Mouse (Mus musculus) regulatory T cell (primary cell): ENCODE results near the gene Cited4.

Source experiments
- in situ Hi-C: fragments of 300-600 bp; cut with MboI, MseI; formaldehyde crosslinking; loops from one replicate; pipeline ENCODE4 v1.15.1; 2025; ENCODE audit warnings: high pct_unique_total_duplicates

The Cited4 gene

DNA sequence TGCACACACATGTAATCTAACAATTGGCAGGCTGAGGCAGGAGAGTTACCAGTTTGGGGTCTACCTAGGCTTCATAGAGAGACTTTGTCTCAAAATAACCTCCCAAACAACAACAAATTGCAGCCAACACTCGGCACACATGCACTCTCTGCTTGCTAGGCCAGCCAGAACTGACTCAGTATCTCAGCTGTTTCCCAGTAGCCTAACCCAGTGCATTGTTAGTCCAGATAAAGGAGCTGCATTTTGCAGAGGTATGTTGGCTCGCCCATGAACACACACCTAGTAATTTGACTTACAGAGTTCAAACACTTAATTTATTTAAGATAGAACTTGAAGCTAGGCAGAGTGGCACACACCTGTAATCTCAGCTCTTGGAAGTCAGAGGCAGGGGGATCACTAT, 9.3 kb downstream of the Cited4 start:
- in situ Hi-C loops = no loop called here

DNA sequence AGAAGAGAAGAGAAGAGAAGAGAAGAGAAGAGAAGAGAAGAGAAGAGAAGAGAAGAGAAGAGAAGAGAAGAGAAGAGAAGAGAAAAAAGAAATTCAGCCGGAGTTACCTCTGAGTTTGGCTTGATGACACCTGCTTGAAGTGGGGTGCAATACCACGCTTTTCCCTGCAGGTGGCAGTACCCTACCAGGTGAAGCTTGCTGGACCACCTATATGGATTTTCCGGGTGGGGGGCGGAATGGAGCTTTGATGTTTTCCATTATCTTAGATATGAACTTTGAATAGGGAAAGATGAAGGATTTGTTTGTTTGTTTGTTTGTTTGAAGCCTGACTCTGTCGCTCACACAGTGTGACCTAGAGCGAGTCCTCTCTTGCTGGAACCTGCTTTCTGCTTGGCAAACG, 14.6 kb downstream of the Cited4 start:
- in situ Hi-C loops = loop anchor here (5.0 kb wide), 2 partner anchors 89 to 231 kb away; no protein-coding TSS in a partner anchor

DNA sequence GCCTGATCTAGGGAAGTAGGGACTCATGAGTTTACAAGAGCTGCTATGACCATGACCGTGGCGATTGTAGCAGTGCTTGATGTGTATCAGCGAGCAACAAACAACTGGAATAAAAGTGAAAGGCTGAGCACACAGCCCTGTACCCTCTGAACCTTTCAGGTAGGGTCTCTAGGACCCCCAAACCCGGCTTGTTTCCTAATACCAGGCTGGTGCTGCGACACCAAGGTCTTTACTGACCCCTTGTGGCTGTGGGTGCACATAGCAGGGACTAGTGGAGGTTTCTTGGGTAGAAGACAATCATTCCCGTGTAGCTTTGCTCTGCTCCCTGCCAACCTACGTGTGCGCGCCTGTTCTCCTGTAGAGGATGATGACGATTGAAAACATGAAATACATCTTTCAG, 15.8 kb downstream of the Cited4 start:
- in situ Hi-C loops = loop anchor here (5.0 kb wide), 2 partner anchors 90 to 230 kb away; no protein-coding TSS in a partner anchor

DNA sequence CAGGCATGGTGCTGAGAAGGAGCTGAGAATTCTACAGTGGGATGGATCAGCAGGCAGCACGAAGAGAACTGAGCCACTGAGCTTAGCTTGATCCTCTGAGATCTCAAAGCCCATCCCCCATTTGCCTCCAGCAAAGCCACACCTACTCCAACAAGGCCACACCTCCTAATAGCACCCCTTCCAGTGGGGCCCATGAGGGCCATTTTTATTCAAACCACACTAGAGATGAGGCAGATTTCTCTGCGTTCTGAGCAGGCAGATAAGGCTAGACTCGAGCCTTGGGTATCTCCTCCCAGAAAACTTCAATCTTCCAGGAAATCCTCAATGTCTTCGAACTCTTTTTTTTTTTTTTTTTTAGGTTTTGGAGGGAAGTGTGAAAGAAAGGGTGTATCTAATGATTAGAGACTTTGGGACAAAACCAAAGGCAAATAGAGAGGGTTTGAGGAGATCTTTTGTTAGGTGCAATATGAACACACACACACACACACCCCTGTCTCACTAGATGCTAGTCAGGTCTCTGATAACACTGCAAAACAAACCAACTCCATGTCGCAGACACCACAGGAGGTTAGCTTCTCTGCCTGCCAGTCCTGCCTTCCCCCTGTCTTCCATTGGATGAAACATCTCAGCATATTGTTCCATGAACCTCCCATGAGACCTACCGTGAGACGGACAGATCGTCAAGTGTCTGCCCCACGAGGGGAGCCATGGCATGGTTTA, 17.1 kb downstream of the Cited4 start:
- in situ Hi-C loops = loop anchor here (5.0 kb wide), 2 partner anchors 91 to 229 kb away; no protein-coding TSS in a partner anchor

DNA sequence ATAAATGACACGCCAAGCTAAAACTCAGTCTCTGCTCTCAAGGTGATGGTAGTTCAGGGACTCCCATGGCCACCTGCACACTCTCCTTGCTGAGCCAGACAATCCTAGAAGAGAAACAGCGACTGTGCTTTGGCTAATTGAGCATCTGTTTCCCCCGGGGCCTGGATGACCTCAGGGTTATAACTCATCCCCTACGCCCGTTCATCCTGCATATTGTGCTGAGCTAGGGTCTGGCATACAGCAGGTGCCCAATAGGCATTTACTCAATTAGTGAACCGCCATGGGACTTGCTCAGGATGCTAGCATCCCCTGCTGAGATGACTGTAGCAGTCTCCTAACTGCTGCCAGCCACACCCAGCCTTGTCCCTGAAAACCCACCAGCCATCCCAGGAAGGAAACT, 20.9 kb downstream of the Cited4 start:
- in situ Hi-C loops = no loop called here

DNA sequence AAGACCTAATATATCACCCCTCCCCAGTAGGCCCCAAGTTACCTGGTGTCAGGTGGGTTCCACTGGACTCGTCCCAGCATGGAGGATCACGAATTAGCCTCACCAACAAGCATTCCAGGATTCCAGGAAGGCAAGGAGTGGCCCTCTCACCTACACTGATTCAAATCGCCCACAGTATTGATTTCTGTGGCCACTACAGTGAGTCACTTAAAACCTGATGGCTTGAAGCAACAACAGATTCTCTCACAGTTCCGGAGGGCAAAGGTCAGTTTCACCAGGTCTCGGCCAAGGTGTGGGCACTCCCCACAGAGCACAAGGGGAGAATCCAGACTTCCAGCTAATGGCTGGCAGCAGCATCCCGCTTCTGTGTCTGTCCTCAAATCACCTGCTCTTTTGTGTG, 22.9 kb downstream of the Cited4 start:
- in situ Hi-C loops = no loop called here

DNA sequence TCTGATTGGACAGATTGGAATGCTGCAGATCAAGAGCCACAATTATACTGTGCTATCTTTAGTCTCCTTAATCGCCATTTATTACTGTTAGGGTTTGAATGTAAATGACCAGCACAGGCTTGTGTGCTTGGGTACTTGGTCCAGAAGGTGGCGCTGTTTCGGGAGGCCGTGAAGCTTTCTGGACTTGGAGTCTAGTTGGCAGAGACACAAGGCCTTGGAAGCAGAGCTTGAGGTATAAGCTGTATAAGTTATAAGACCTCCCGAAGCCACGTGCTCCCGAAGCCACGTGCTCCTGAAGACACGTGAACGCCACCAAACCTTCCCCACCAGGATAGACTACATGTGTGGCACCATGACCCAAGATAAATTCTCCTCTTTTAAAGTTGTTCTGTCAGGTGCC, 26.3 kb downstream of the Cited4 start:
- in situ Hi-C loops = no loop called here

DNA sequence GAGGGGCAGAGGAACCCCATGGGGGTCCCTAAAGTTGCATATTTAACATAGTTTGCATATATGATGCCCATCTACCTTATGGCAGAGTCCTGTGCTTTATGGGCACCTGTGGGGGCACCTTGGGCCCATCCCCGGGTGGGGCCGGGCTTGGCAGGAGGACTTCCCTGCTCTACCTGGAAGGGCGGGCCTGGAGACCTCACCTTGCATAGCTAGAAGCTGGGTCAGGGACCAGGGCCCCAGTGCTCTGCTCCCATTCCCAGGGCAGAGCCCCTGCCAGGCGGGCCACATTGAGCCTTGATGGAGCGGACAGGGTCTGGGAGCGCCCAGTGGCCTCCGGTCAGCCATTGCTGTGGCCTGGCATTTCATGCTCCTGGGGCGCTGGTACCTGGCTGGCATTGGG, 31.0 kb downstream of the Cited4 start:
- in situ Hi-C loops = no loop called here

DNA sequence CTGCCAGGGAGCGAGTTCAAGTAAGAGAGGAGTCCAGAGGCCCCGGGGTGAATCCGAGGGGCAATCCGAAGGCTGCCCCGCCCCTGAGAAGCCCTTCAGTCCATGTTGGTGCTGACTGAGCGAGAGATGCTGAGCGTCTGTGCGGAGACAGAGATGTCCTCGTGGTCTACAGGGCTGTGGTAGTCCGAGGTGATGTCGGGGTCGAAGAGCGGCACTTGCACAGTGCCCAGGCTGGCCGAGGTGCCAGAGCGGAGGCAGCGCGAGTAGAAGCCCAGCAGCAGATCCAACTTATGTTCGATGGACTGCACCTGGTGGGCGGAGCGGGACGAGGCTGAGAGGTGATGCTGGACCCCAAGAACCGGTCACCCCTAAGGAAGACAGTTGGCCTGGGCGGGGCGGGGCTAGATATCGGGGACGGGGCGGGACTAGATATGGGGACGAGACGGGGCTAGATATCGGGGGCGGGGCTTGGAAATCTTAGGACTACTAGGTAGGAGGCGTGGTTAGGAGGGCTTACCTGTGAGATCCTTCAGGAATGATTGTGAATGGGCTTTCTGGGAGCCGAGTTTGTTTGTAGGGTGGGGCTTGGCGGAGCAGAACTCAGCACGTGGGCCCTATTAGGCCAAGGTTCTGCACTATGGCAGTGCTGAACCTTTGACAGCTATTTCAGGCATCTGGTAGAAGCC, 31.6 kb downstream of the Cited4 start:
- in situ Hi-C loops = no loop called here

DNA sequence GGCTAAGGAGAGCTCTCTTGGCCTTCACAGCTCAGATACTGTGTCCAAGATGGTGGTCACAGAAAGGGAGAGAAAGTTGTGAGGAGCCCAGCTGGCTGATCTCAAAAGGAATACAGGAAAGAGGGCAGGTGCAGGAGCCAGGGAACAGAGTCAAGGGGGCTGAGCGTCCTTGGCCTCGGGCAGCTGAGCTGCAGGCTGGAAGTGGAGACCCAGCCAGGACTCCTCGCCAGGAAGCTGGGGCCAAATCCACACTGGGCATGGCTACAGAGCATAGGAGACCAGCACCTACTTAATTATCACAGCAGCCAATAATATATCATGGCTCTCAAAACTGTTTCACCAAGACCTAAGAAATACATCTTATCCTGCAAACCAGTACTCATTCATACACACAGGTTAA, 34.8 kb downstream of the Cited4 start:
- in situ Hi-C loops = no loop called here

DNA sequence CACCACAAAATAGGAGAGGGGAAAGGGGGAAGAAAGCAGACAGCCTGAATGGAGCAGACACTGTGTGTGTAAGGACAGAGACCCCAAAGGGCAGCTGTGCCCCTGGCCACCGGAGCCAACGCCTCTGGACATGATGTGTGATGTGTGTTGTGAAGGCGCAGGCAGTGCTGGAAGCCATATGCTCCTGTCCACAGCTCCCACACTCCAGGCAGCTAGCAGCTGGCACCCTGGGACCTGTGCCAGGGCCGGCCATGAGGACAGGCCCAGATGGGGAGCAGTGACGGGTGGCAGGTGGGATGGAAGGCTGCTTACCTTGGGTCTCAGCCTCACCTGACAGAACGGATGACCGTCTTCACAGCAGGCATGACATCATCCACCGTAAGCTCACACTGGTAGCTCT, 35.7 kb downstream of the Cited4 start:
- in situ Hi-C loops = no loop called here

DNA sequence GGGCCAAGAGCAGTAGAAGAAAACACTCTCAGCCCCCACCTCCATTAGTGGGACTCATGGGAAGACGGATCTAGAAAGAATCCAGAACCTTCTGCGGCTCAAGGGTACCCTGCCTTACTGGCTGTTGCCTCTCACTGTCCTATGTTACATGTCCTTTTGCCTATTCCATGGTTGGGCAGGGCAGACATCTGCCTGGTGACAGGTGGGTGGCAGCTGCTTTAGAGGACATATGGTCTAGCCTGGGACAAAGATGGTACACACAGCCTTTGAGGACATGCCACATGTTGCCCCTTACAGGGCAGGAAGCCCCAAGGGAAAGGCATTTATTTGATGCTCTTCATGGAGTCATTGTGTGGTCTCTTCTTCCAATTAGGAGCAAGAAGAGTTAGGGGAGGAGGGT, 36.1 kb downstream of the Cited4 start:
- in situ Hi-C loops = no loop called here

DNA sequence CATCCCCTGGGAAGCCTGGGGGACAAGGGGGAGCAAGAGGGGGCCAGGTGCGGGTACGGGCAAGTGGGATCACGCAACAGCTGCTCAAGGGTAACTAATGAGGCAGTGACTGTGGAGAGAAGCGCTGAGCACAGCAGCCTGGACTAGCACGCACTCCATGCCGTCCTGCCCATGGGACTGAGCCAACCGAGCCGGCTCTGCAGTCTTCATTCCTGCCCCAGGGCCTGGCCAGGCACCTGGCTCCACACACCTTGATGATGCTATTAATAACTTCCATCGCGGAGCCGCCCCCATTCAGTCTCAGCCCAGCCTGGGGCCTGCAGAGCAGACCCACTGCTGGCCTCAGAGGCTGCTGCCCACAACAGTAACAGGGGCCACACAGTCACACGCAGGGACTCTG, 45.9 kb downstream of the Cited4 start:
- in situ Hi-C loops = no loop called here

DNA sequence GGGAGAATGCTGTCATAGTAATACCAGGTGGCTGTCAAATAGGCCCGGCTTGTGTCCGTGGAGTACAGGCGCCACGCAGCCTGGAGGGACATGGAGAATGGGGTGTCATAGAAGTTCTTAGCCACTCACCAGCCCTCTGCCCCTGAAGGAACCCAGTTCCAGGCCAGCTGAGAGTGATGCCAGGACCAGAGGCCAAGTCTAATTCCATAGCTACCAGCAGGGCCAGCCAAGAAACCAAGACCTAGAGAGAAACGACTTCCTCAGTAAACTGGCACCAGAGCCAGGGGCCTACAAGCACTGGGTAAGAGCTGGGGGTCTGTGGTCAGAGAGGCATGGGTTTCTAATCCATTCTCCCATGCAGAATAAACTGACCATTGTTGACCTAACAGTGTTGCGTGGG, 46.6 kb downstream of the Cited4 start:
- in situ Hi-C loops = no loop called here

DNA sequence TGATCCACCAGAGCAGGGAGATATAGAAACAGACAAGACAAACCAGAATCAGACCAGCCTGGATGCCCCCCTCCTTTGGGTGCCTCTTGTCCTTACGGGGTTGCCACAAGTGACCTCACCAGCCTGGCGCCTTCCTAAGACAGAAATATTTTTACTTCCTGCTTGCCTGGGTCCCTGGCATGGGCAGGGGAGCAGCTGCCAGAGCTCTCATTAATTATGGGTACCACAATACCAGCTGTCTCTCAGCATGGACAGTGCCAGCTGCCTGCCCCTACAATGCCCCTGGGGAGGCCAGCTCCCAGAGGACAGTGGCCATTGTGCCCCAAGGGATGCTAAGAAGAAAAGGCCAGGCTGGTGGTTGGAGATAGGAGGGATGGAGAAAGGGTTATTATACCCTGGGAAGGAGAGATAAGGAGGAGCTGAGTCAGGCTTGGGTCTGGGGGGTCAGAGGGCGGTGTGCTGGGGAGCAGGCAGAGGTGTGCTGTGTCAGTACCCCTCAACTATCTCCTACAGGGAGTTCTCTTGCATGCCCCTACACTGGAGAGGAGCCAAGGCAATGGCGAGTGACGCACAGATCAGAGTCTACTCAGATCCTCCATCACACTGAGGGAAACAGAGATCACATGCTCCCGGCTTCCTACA, 47.6 kb downstream of the Cited4 start:
- in situ Hi-C loops = no loop called here

DNA sequence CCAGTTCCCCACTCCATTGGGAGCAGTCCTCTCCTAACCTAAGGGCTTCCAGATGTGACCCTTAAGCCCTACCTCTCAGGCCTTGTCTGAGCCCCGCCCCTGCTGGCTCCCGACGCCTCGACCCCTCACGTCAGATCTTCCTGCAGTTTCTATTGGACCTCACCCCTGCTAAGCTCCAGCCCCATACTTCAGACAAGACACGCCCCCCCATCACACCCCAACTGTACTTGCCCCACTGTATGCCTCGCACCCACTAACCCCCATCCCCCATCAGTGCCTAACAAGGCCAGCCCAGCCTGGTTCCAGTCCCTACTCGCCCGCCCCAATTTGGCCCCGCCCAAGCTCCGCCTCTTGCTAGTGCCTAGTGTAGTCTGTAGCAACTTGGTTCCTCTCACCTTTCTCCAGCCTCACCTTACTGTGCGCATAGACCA, 49.8 kb downstream of the Cited4 start:
- in situ Hi-C loops = no loop called here

DNA sequence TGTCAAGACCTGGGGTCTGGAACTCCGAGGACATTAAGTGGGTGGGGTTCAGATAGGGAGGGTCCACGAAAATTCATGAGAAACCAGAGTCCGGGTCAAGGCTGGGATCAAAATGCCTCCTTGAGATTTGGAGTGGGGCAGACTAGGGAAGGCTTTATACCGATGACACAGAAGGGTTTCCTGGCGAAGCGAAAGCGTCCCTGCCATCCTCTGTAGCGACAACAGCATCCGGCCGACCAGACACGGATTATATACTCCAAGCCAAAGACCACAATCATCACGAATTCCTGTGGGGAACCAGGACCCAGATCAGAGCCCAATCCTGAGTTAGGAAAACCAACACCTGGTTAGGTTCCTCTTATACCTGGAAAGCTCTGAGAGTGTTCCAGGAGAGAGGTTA, 50.4 kb downstream of the Cited4 start:
- in situ Hi-C loops = no loop called here
